Mouse (Mus musculus): ENCODE measurements at regions not wholly inside any gene's neighbourhood (a gene's known extent, or its start where the extent isn't known, plus 50 kb on each side); places are given as distances from the start of the nearest gene placed in this dataset.

- TF ChIP-seq CTCF (IDR thresholded peaks at IDR 0.05; ENCODE audit: low read depth) (no peak), EP300 (IDR thresholded peaks at IDR 0.05; ENCODE audit: low read depth) (no peak)
Measured at GRCm38 (mm10) chr3:120865036-120865435, 306.5 kb downstream of the Rwdd3 start.
